ENCODE assay signal across 19 mouse cellular contexts in the genomic region with DNA sequence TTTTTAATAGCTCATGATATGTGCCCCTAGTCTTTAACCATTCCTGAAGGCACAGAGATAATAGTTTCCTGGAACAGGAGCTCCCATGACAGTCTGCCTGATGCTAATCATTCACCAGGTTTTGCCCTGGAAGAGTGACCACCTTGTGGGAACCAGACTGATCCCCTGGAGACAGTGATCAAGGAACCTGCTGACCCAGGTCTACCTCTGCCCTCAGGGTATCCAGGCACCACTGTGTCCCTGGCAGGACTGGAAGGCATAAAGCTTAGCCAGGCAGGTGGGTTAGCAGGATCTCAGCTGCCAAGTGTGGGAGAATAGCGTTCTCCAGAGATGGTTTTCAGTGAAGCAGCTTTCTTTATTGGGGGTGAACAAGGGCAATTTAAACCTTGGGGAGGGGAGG.
"Had no signal": no experiment of that assay in that cellular context is flagged by ENCODE, and none has a peak within 500 bp of the region (broad histone marks: within the 10 kb centered on the region; RNA-seq: fewer than 3 reads in every experiment).

No protein-coding gene starts in this region.

- H3K36me3 ChIP-seq: hindbrain, embryonic 15.5 days; limb, embryonic 12.5 days; liver, embryonic 13.5 days; lung, embryonic 15.5 days; midbrain, embryonic 15.5 days; neural tube, embryonic 13.5 days had no signal

- H3K4me2 ChIP-seq: hindbrain, embryonic 15.5 days; limb, embryonic 12.5 days; liver, embryonic 13.5 days; lung, embryonic 15.5 days; midbrain, embryonic 11.5 days; midbrain, embryonic 15.5 days; neural tube, embryonic 13.5 days had no signal

- H3K27me3 ChIP-seq: hindbrain, embryonic 15.5 days; limb, embryonic 12.5 days; liver, embryonic 13.5 days; lung, embryonic 15.5 days; midbrain, embryonic 15.5 days; neural tube, embryonic 13.5 days had no signal

- H3K4me3 ChIP-seq: hindbrain, embryonic 15.5 days; limb, embryonic 12.5 days; liver, embryonic 13.5 days; lung, embryonic 15.5 days; megakaryocyte, embryonic 14.5 days; midbrain, embryonic 15.5 days; neural tube, embryonic 13.5 days had no signal

- H3K27ac ChIP-seq: hindbrain, embryonic 15.5 days; limb, embryonic 12.5 days; liver, embryonic 13.5 days; lung, embryonic 15.5 days; macrophage; midbrain, embryonic 15.5 days; neural tube, embryonic 13.5 days; stomach, postnatal 0 days had no signal

- H3K4me1 ChIP-seq: limb, embryonic 12.5 days; liver, embryonic 13.5 days; lung, embryonic 15.5 days; megakaryocyte, embryonic 14.5 days; midbrain, embryonic 15.5 days; neural tube, embryonic 13.5 days had no signal

- DNase-seq: liver; liver, embryonic 13.5 days; liver, postnatal 0 days; lung, postnatal 14 days; retina, postnatal 1 day; right cerebral cortex, postnatal 4 days; thymus, adult 2 months; thymus, postnatal 25 days had no signal

- H3K9ac ChIP-seq: hindbrain, embryonic 15.5 days; limb, embryonic 12.5 days; liver, embryonic 13.5 days; liver, postnatal 0 days; lung, embryonic 15.5 days; midbrain, embryonic 15.5 days; neural tube, embryonic 13.5 days had no signal

- H3K9me3 ChIP-seq: hindbrain, embryonic 15.5 days; limb, embryonic 12.5 days; liver, embryonic 13.5 days; lung, embryonic 15.5 days; megakaryocyte, embryonic 14.5 days; midbrain, embryonic 15.5 days; neural tube, embryonic 13.5 days had no signal

- ATAC-seq: inflammation-experienced regulatory T-cells, adult 6 months; intestine, postnatal 0 days; liver, postnatal 0 days; midbrain, embryonic 15.5 days had no signal
